Mouse (Mus musculus): Measurements from ENCODE around the gene Cd40.

Cd40 gene

GRCm38 (mm10) chr2:165054888-165055852 is at the start of gene Cd40:
TSS of gene Cd40 (plus strand) at chr2:165055627.
- no peak for DNase-seq (ENCODE audit: low spot score in 2 of 2)

GRCm38 (mm10) chr2:165006813-165007212 is 48.6 kb upstream of the Cd40 start:
- DNase-seq (ENCODE audit: low spot score in 2 of 2): no peak

GRCm38 (mm10) chr2:165007986-165008385 is 47.4 kb upstream of the Cd40 start:
- DNase-seq (ENCODE audit: low spot score in 2 of 2): no peak

GRCm38 (mm10) chr2:165009161-165009560 is 46.3 kb upstream of the Cd40 start:
- no peak for DNase-seq (ENCODE audit: low spot score in 2 of 2)

- DNase-seq (ENCODE audit: low spot score in 2 of 2): no peak
Observed at GRCm38 (mm10) chr2:165009581-165009980, 45.8 kb upstream of the Cd40 start.

- DNase-seq (ENCODE audit: low spot score in 2 of 2): no peak
Observed at GRCm38 (mm10) chr2:165010351-165010750, 45.1 kb upstream of the Cd40 start.

- no peak for DNase-seq (ENCODE audit: low spot score in 2 of 2)
Observed at GRCm38 (mm10) chr2:165014935-165015334, 40.5 kb upstream of the Cd40 start.

GRCm38 (mm10) chr2:165020490-165020889 is 34.9 kb upstream of the Cd40 start:
- no peak for DNase-seq (ENCODE audit: low spot score in 2 of 2)

GRCm38 (mm10) chr2:165027163-165027562 is 28.3 kb upstream of the Cd40 start:
- DNase-seq (ENCODE audit: low spot score in 2 of 2): no peak

GRCm38 (mm10) chr2:165032533-165032932 is 22.9 kb upstream of the Cd40 start:
- DNase-seq (ENCODE audit: low spot score in 2 of 2): no peak

- no peak for DNase-seq (ENCODE audit: low spot score in 2 of 2)
Observed at GRCm38 (mm10) chr2:165033306-165033705, 22.1 kb upstream of the Cd40 start.

- DNase-seq (ENCODE audit: low spot score in 2 of 2): peak; percentile 97 to 99
Observed at GRCm38 (mm10) chr2:165034131-165035057, 21.0 kb upstream of the Cd40 start, which contains the start of gene Ncoa5. TSS of gene Ncoa5 (minus strand) at chr2:165034867.

GRCm38 (mm10) chr2:165035058-165035431 is 20.4 kb upstream of the Cd40 start:
- DNase-seq (ENCODE audit: low spot score in 2 of 2): no peak

GRCm38 (mm10) chr2:165037415-165037814 is 18.0 kb upstream of the Cd40 start:
- no peak for DNase-seq (ENCODE audit: low spot score in 2 of 2)

- DNase-seq (ENCODE audit: low spot score in 2 of 2): no peak
Observed at GRCm38 (mm10) chr2:165042126-165042525, 13.3 kb upstream of the Cd40 start.

- DNase-seq (ENCODE audit: low spot score in 2 of 2): no peak
Observed at GRCm38 (mm10) chr2:165043090-165043636, 12.3 kb upstream of the Cd40 start.

- no peak for DNase-seq (ENCODE audit: low spot score in 2 of 2)
Observed at GRCm38 (mm10) chr2:165043729-165044128, 11.7 kb upstream of the Cd40 start.

GRCm38 (mm10) chr2:165049044-165049443 is 6.4 kb upstream of the Cd40 start:
- DNase-seq (ENCODE audit: low spot score in 2 of 2): no peak

GRCm38 (mm10) chr2:165050826-165051548 is 4.4 kb upstream of the Cd40 start:
- no peak for DNase-seq (ENCODE audit: low spot score in 2 of 2)

GRCm38 (mm10) chr2:165051566-165051965 is 3.9 kb upstream of the Cd40 start:
- DNase-seq (ENCODE audit: low spot score in 2 of 2): no peak

GRCm38 (mm10) chr2:165055905-165056304 is 478 bp downstream of the Cd40 start:
- no peak for DNase-seq (ENCODE audit: low spot score in 2 of 2)

Data from frontal cortex, postnatal 10 days (tissue).